Mouse (Mus musculus) C2C12 (cell line): ENCODE results near the gene Fcrl1.

Experiments used
- CEBPB ChIP-seq: IDR thresholded peaks from one replicate; pipeline ENCODE4 v1.6.1; 2011; ENCODE audit warnings: low read depth, mild to moderate bottlenecking, control low read depth, moderate library complexity
- CTCF ChIP-seq: IDR thresholded peaks from one replicate; pipeline ENCODE4 v1.5.1; 2011; ENCODE audit not compliant: control insufficient read depth, insufficient read depth, insufficient read length
- FOSL1 ChIP-seq: IDR thresholded peaks from one replicate; pipeline ENCODE4 v1.8.0; 2011; ENCODE audit warnings: mild to moderate bottlenecking, low read length; ENCODE audit not compliant: poor library complexity, insufficient read depth, severe bottlenecking
- MAX ChIP-seq: IDR thresholded peaks from one replicate; pipeline ENCODE4 v1.6.1; 2011; ENCODE audit warnings: mild to moderate bottlenecking, control low read depth
- MYOD1 ChIP-seq: IDR thresholded peaks from one replicate; pipeline ENCODE4 v1.6.1; 2011; ENCODE audit warnings: low read depth; ENCODE audit not compliant: control insufficient read depth, insufficient read length
- MYOG ChIP-seq: IDR thresholded peaks from one replicate; pipeline ENCODE4 v1.6.1; 2011; ENCODE audit not compliant: control insufficient read depth, insufficient read length; ENCODE audit errors: extremely low read depth
- USF1 ChIP-seq: IDR thresholded peaks from one replicate; pipeline ENCODE4 v1.6.1; 2011; ENCODE audit warnings: low read depth, mild to moderate bottlenecking, control low read depth, moderate library complexity

DNA sequence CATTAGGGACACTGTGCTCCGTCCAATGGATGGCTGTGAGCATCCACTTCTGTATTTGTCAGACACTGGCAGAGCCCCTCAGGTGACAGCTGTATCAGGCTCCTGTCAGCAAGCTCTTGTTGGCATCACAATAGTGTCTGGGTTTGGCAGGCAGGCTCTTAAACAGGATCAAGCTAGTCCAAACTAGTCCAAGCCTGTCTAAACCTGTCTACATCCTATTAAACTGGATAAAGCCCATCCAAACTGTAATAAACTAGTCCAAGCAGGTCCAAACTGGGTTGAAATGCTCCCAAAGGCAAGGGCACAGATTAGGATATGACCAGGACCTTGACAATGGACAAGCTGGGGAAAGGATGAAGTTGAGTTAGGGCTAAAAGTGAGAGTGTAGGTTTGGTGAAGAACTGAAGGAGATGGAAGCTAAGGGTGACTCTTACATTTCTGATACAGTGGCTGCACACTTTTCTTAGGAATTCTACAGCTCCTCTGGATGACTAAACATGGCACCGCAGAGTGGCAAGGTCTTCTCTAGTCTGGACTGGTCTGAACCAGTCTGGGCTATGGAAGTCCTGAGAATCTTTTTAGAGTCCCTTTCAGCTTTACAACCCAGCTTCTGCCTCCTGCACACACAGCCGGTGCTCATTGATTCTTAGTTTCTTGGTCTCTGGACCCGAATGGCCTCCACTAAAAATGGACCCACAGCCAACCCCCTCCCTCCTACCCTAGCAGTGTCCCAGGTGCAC, 33.2 kb downstream of the Fcrl1 start:
- no peak for TF ChIP-seq CEBPB
- no peak for TF ChIP-seq CTCF
- no peak for TF ChIP-seq MYOD1
- TF ChIP-seq MAX, result no peak
- TF ChIP-seq USF1, result no peak
- TF ChIP-seq MYOG, result no peak
- TF ChIP-seq FOSL1, result no peak
